Mouse (Mus musculus): ENCODE measurements at regions not wholly inside any gene's neighbourhood (a gene's known extent, or its start where the extent isn't known, plus 50 kb on each side); places are given as distances from the start of the nearest gene placed in this dataset.

DNA sequence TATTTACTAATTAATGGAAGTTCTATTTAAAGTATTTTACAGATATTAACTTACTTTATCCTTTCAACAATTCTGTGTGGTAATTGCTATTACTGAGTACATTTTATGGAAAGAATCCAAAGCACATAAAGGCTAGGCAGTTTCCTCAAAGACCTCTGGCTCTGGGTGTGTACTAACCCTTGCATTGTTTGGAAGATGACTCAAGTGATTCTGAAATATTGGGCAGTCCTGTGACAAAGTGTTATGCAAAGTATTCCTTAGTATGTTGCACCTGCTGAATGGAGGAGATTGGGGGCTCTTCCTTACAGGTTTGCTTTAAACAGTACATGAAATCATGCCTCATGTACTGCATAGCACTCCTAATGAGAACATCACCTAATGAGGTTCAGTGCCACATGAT lies 231.4 kb downstream of the 9330182O14Rik start:
- no peak for DNase-seq (ENCODE audit: low read depth, low spot score)
- Histone ChIP-seq H3K27me3 (ENCODE audit: control insufficient read depth in 1 of 2, insufficient read depth in 2 of 2, low read length in 2 of 2) (no peaks in the 10 kb centered on the region), H3K27ac (ENCODE audit: control insufficient read depth, low read depth, low read length) (no peak overlapping the region), H3K4me1 (ENCODE audit: control insufficient read depth in 1 of 2, insufficient read depth in 2 of 2, low read length in 2 of 2) (no peaks in the 10 kb centered on the region), H3K36me3 (ENCODE audit: control insufficient read depth in 1 of 2, insufficient read depth in 2 of 2, low read length in 2 of 2) (no peaks in the 10 kb centered on the region), H3K9ac (ENCODE audit: control insufficient read depth, low read depth, low read length, poor library complexity, severe bottlenecking) (no peak overlapping the region), H3K79me2 (ENCODE audit: control insufficient read depth, insufficient read depth, low read length, poor library complexity) (no peaks in the 10 kb centered on the region), H3K9me3 (replicated peaks; ENCODE audit: insufficient read depth, low read length) (no peaks in the 10 kb centered on the region), H3K4me3 (ENCODE audit: control insufficient read depth in 1 of 2, insufficient read depth in 1 of 2, low read depth in 2 of 2, low read length in 2 of 2) (no peak overlapping the region)
- TF ChIP-seq E2F4 (IDR thresholded peaks at IDR 0.05; ENCODE audit: borderline replicate concordance, low read depth, low read length) (no peak), GATA1 (IDR thresholded peaks at IDR 0.05; ENCODE audit: low read depth, low read length) (no peak), ZNF384 (IDR thresholded peaks at IDR 0.05; ENCODE audit: low read depth, low read length) (no peak), TCF12 (IDR thresholded peaks at IDR 0.05; ENCODE audit: low read depth, low read length) (no peak), UBTF (IDR thresholded peaks at IDR 0.05; ENCODE audit: borderline replicate concordance, insufficient read depth, low read depth, low read length) (no peak), MXI1 (IDR thresholded peaks at IDR 0.05; ENCODE audit: low read depth, low read length) (no peak), POLR2AphosphoS5 (IDR thresholded peaks at IDR 0.05; ENCODE audit: borderline replicate concordance, low read depth, low read length) (no peak), ETS1 (IDR thresholded peaks at IDR 0.05; ENCODE audit: low read depth, low read length) (no peak), MYC (IDR thresholded peaks at IDR 0.05; ENCODE audit: low read depth, low read length) (no peak), USF2 (IDR thresholded peaks at IDR 0.05; ENCODE audit: borderline replicate concordance in 1 of 2, insufficient read depth in 1 of 2, low read depth in 1 of 2, low read length in 2 of 2) (no peak), RAD21 (IDR thresholded peaks at IDR 0.05; ENCODE audit: low read depth, low read length) (no peak), POLR2A (IDR thresholded peaks at IDR 0.05; ENCODE audit: control insufficient read depth in 1 of 2, insufficient read depth in 1 of 2, low read depth in 1 of 2, low read length in 2 of 2, poor library complexity in 1 of 2) (no peak), ELF1 (IDR thresholded peaks at IDR 0.05; ENCODE audit: low read depth, low read length) (no peak), HCFC1 (IDR thresholded peaks at IDR 0.05; ENCODE audit: low read depth, low read length) (no peak), NELFE (IDR thresholded peaks at IDR 0.05; ENCODE audit: low read depth, low read length) (no peak), NRF1 (IDR thresholded peaks at IDR 0.05; ENCODE audit: insufficient read depth, low read depth, low read length, poor library complexity, severe bottlenecking) (no peak), JUND (IDR thresholded peaks at IDR 0.05; ENCODE audit: low read depth, low read length) (no peak), SMC3 (IDR thresholded peaks at IDR 0.05; ENCODE audit: low read depth, low read length) (no peak), CHD2 (IDR thresholded peaks at IDR 0.05; ENCODE audit: low read length) (no peak), ZKSCAN1 (IDR thresholded peaks at IDR 0.05; ENCODE audit: low read depth, low read length) (no peak)

DNA sequence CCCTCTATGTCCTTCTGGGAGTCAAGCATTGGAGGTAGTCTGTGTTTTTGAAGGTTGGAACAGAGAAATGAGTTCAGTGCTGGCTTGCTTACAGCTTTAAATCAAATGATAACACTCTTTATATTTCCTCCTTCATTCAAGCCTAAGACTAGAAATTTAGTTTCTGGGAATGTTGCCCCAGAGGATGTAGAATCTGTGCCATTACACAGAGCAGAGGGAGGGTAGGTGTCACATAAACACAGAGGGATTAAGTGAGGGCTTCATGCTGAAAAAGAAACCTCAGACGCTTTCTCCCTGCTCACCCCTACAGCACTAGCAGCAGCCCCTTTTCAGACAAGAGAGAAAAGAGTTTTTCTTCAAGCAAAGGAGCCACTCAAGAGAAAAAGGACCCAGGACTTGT lies 232.9 kb downstream of the 9330182O14Rik start:
- Histone ChIP-seq H3K36me3 (ENCODE audit: control insufficient read depth in 1 of 2, insufficient read depth in 2 of 2, low read length in 2 of 2) (no peaks in the 10 kb centered on the region), H3K27ac (ENCODE audit: control insufficient read depth, low read depth, low read length) (no peak overlapping the region), H3K27me3 (ENCODE audit: control insufficient read depth in 1 of 2, insufficient read depth in 2 of 2, low read length in 2 of 2) (no peaks in the 10 kb centered on the region), H3K9me3 (replicated peaks; ENCODE audit: insufficient read depth, low read length) (no peaks in the 10 kb centered on the region), H3K79me2 (ENCODE audit: control insufficient read depth, insufficient read depth, low read length, poor library complexity) (no peaks in the 10 kb centered on the region), H3K4me3 (ENCODE audit: control insufficient read depth in 1 of 2, insufficient read depth in 1 of 2, low read depth in 2 of 2, low read length in 2 of 2) (no peak overlapping the region), H3K9ac (ENCODE audit: control insufficient read depth, low read depth, low read length, poor library complexity, severe bottlenecking) (no peak overlapping the region), H3K4me1 (ENCODE audit: control insufficient read depth in 1 of 2, insufficient read depth in 2 of 2, low read length in 2 of 2) (no peaks in the 10 kb centered on the region)
- no peak for TF ChIP-seq GATA1 (IDR thresholded peaks at IDR 0.05; ENCODE audit: low read depth, low read length)
- TF ChIP-seq RCOR1 (IDR thresholded peaks at IDR 0.05; ENCODE audit: low read depth, low read length) = no peak
- TF ChIP-seq CHD2 (IDR thresholded peaks at IDR 0.05; ENCODE audit: low read length) = no peak
- no peak for TF ChIP-seq SIN3A (IDR thresholded peaks at IDR 0.05; ENCODE audit: low read length)
- TF ChIP-seq ELF1 (IDR thresholded peaks at IDR 0.05; ENCODE audit: low read depth, low read length) = no peak
- no peak for TF ChIP-seq MAX (IDR thresholded peaks at IDR 0.05; ENCODE audit: low read length)
- no peak for TF ChIP-seq ZKSCAN1 (IDR thresholded peaks at IDR 0.05; ENCODE audit: low read depth, low read length)
- TF ChIP-seq MAFK (IDR thresholded peaks at IDR 0.05; ENCODE audit: borderline replicate concordance, low read depth, low read length) = no peak
- TF ChIP-seq NELFE (IDR thresholded peaks at IDR 0.05; ENCODE audit: low read depth, low read length) = no peak
- TF ChIP-seq MAZ (IDR thresholded peaks at IDR 0.05; ENCODE audit: low read depth, low read length) = no peak
- TF ChIP-seq USF2 (IDR thresholded peaks at IDR 0.05; ENCODE audit: borderline replicate concordance in 1 of 2, insufficient read depth in 1 of 2, low read depth in 1 of 2, low read length in 2 of 2) = no peak
- no peak for TF ChIP-seq USF1 (IDR thresholded peaks at IDR 0.05; ENCODE audit: low read depth, low read length)
- TF ChIP-seq TCF12 (IDR thresholded peaks at IDR 0.05; ENCODE audit: low read depth, low read length) = no peak
- no peak for TF ChIP-seq RAD21 (IDR thresholded peaks at IDR 0.05; ENCODE audit: low read depth, low read length)
- no peak for TF ChIP-seq MYB (IDR thresholded peaks at IDR 0.05; ENCODE audit: low read depth, low read length)
- no peak for TF ChIP-seq ETS1 (IDR thresholded peaks at IDR 0.05; ENCODE audit: low read depth, low read length)
- TF ChIP-seq KAT2A (conservative IDR thresholded peaks at IDR 0.05; ENCODE audit: low read depth, low read length) = no peak
- no peak for DNase-seq (ENCODE audit: low read depth, low spot score)

Measured in MEL (cell line).